Mouse (Mus musculus): ENCODE data around the gene Grin2b.

The Grin2b gene

GRCm38 (mm10) chr6:136096269-136096668, 77.0 kb downstream of the Grin2b start:
- no peak for DNase-seq

DNA sequence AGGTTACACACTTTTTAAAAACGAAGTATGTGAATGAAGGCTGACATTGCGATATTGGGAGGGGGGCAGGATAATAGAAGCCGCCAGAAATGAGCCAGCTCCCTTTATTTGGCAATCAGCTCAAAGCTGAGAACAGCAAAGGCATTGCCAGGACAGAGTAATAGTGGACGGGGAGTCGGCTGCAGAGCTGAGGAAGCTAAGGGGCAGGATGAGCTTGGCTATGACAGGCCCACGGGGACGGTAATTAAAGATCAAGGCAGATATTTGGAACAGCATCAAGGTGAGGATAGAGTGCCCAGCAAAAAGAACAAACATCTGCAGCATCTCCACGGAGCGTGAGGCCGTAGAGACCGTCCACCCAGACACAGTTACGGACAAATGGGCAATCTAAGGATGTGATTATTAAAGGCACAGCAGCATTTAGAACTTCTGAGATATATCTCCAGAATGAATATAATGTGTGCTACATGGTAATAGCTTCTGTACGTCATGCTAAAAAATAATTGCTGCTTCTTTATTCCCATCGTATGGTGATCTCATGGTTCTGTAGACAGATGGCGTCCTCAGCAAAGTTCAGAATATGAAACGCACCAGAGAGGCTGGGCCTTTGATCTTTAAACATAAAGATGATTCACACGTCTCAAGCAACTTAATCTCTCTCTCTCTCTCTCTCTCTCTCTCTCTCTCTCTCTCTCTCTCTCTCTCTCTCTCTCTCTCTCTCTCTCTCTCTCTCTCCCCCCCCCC, 93.1 kb downstream of the Grin2b start:
- DNase-seq, result no peak

DNA sequence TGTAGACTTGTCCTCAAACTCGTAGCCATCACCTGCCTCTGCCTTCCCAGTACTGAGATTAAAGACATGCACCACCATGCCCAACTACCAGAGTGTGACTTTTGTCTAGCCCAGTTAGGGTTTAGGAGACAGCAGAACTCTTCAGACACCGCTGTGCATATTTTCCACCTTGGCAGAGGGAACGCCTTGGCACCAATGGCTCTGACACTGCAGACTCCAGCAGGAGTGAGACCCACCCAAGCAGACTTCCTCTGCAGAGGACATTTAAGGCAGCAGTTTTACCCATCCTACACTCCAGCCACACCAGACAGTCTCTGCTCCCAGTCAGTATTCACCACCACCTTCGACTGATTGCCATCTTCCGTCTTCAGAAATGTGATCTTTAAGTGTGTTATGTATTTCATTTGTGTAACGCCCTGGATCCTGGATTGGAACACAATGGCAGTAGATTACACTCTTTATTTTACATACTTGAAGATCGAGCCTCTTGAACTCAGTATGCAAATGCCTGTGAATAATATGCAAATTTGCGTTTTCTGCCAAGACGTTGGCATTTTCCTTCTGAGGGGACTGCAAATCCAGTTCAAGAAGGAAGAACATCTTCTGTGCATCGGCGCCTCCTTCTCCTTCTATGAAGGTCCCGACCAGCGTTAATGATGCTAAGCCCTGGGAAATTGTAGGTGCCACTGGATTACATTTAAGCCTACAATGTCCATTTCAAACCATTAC, 100.8 kb downstream of the Grin2b start:
- DNase-seq, result no peak

GRCm38 (mm10) chr6:136070101-136070500, 103.2 kb downstream of the Grin2b start:
- no peak for DNase-seq

GRCm38 (mm10) chr6:136053346-136053745, 120.0 kb downstream of the Grin2b start:
- no peak for DNase-seq

GRCm38 (mm10) chr6:136050346-136050745, 123.0 kb downstream of the Grin2b start:
- no peak for DNase-seq

GRCm38 (mm10) chr6:136048084-136048483, 125.2 kb downstream of the Grin2b start:
- no peak for DNase-seq

- DNase-seq, result no peak
Observed at GRCm38 (mm10) chr6:136046091-136046490, 127.2 kb downstream of the Grin2b start.

GRCm38 (mm10) chr6:136044461-136044860, 128.8 kb downstream of the Grin2b start:
- no peak for DNase-seq

GRCm38 (mm10) chr6:136042375-136042774, 130.9 kb downstream of the Grin2b start:
- DNase-seq, result no peak

- DNase-seq, result no peak
Observed at GRCm38 (mm10) chr6:136041821-136042220, 131.5 kb downstream of the Grin2b start.

DNA sequence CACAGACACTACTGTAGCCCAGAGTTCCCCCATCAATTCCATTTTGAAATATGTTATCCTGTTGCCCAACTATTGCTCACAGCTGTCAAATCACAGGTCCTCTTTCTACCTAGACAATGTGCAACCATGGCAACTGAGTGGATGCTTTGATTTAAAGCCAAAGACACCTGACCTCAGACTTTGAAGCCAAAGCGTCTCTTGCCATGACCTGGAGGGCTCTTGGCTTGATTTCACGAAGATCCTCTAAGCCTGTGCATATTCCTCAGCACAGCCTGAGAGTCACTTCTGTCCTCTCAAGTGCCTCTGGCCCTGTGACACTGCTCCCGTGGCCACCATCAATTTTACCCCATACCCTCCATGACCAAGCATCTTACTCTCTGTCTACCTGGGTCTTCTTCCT, 132.4 kb downstream of the Grin2b start:
- no peak for DNase-seq

GRCm38 (mm10) chr6:136029235-136029939, 143.9 kb downstream of the Grin2b start:
- peak; percentile 56 for DNase-seq

DNA sequence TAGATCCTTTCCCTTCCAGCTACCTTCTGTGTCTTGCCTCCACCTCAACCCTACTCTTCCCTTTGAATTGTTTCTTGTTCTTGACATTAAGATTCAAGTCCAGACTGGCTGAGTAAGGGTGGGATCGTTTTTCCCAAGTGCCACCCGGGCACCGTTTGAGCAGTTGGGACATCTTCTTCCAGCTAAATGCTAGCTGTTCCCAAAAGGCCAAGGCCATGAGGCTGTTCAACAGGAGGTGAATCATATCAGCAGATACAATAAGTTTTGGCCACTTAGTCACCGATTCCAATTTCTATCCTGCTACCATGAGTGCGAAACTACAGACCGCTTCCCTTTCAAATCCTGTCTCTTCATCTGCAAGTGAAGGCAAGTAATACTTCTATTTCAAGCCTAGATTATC, 146.4 kb downstream of the Grin2b start:
- no peak for DNase-seq

GRCm38 (mm10) chr6:136025801-136026200, 147.5 kb downstream of the Grin2b start:
- DNase-seq, result no peak

GRCm38 (mm10) chr6:136020460-136020859, 152.9 kb downstream of the Grin2b start:
- no peak for DNase-seq

DNA sequence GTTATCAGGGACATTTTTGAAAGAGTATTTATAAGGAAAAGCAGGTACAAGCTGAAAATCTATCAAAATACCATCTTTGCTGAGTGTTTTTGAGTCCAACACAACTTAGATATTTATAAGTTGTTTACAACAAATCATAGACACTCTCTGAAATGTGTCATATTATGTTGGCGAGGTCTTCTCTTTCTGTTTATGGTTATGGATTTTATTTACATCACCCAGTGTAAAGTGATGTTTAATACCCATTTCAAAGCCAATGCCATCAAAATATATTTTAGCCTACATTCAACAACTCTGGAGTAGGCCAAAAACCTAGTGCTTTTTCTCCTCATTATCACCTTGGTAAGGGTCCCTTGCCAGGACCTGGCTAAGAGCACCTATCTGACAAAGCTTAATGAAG, 154.3 kb downstream of the Grin2b start:
- no peak for DNase-seq

GRCm38 (mm10) chr6:136013556-136014380, 159.5 kb downstream of the Grin2b start:
- no peak for DNase-seq

- DNase-seq, result no peak
Observed at GRCm38 (mm10) chr6:136011533-136011932, 161.8 kb downstream of the Grin2b start.

- DNase-seq, result no peak
Observed at GRCm38 (mm10) chr6:136011038-136011311, 162.3 kb downstream of the Grin2b start.

DNA sequence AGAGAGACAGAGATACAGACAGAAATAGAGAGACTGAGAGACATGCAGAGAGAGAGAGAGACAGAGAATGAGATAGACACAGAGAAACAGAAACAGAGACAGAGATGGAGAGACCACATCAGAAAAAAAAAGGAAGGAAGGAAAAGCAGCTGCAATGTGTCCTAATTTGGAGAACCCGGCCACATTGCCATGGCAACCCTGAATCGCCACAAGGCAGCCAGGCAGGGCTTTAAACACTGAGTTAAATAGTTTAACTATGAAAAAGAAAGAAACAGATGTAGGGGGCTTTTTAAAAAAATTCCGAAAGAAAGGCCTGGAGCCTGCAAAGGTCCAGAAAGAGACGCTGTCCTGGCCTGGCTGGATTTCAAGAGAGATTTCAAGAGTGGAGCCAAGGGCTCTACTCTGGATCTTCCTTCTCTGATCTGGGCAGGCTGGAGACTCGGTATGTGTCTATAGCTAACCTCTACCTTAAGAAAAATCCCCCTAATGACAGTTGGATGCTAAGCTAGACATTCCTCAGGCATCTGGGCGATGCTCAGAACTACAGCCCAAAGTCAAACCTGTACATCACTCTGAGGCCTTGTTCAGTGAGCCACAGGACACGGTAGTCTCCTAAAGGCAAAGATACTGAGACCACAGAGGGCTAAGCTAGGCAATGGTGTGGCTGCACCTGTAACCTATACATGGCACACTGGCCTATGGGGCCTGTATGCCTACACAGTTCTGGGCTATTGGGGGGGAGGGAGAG, 162.8 kb downstream of the Grin2b start:
- peak; percentile 49 for DNase-seq

GRCm38 (mm10) chr6:136008120-136008519, 165.2 kb downstream of the Grin2b start:
- no peak for DNase-seq

Measured in embryo, embryonic 11 days (tissue).